Mouse (Mus musculus): ENCODE data around the gene Nme9. TPM values are rescaled to one million over a fixed set of nuclear protein-coding genes. Genes with fewer than 3 reads are reported as not detected.

The Nme9 gene
- polyA plus RNA-seq, 1 experiment from 2014 or later: 0.90 TPM

GRCm38 (mm10) chr9:99485144-99485543, 33.9 kb downstream of the Nme9 start:
- no peaks in the 10 kb centered on the region for H3K9me3 ChIP-seq (ENCODE audit: control insufficient read depth, low read length)
- no peak overlapping the region for H3K9ac ChIP-seq (ENCODE audit: low read depth, low read length)
- no peak overlapping the region for H3K4me2 ChIP-seq (replicated peaks; ENCODE audit: low read depth, low read length)
- ATAC-seq (ENCODE audit: low FRiP score) (no peak), DNase-seq (ENCODE audit: low spot score) (no peak)
- no peaks in the 10 kb centered on the region; the same call in 1 of the 2 replicates for H3K36me3 ChIP-seq (ENCODE audit: control insufficient read depth, insufficient read depth, low read length)
- no peaks in the 10 kb centered on the region for H3K4me1 ChIP-seq (replicated peaks; ENCODE audit: control insufficient read depth, insufficient read depth, low read length)
- H3K27me3 ChIP-seq (ENCODE audit: control insufficient read depth, insufficient read depth, low read length): no peaks in the 10 kb centered on the region
- no peak overlapping the region for H3K4me3 ChIP-seq (ENCODE audit: low read depth, low read length)
- no peak overlapping the region for H3K27ac ChIP-seq (ENCODE audit: low read depth, low read length)
- 91% methylated on average over 4 of the region's 4 CpGs for WGBS

DNA sequence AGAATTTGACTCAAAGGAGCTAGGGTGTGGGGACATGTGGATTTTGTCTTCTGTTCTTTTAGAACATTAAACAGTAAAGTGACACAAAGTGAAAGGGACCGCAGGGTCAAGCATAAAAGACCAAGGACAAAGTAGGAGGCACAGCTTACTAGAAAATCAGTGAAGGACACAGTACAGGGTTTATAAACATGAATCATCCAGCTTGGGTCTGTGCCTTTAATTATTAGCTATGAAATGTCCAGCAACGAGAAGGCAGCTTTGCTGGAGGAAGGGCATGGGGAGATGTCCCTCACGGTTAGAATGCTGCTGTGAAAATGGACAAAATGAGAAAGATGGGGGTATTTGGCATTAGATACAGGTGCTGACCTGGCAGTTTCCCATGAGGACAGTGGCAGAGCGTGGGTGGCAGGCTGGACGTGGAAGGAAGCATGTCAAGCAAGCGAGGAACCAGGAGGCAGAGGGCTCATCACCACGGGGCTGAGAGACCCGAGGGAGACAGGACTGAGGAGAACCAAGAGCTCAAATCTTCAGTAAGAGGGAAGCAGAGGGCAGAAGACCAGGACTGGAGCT, 35.9 kb downstream of the Nme9 start:
- DNase-seq (ENCODE audit: low spot score) (no peak), ATAC-seq (ENCODE audit: low FRiP score) (no peak)
- Histone ChIP-seq H3K4me2 (replicated peaks; ENCODE audit: low read depth, low read length) (no peak overlapping the region), H3K4me3 (ENCODE audit: low read depth, low read length) (no peak overlapping the region), H3K36me3 (ENCODE audit: control insufficient read depth, insufficient read depth, low read length) (no peaks in the 10 kb centered on the region; the same call in 1 of the 2 replicates), H3K9me3 (ENCODE audit: control insufficient read depth, low read length) (no peaks in the 10 kb centered on the region), H3K27me3 (ENCODE audit: control insufficient read depth, insufficient read depth, low read length) (no peaks in the 10 kb centered on the region), H3K27ac (ENCODE audit: low read depth, low read length) (no peak overlapping the region), H3K9ac (ENCODE audit: low read depth, low read length) (no peak overlapping the region), H3K4me1 (replicated peaks; ENCODE audit: control insufficient read depth, insufficient read depth, low read length) (no peaks in the 10 kb centered on the region)
- 89% methylated on average over 8 of the region's 8 CpGs for WGBS

DNA sequence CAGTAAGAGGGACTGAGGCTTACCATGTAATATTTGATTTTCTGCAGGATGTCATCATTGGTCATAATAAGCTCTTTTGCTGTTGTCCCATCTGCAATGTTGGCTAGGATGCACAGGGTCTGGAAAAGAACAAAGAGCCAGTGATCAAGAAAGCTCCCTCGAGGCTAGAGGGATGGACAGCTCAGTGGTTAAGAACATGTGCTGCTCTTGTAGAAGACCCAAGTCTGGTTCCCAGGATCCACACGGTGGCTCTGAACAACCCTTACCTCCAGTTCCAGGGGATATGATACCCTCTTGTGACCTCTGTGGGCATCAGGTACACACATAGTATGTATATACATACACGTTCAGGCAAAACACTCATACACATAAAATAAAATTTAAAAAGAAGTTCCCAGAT, 36.6 kb downstream of the Nme9 start:
- no peak overlapping the region for H3K9ac ChIP-seq (ENCODE audit: low read depth, low read length)
- H3K27ac ChIP-seq (ENCODE audit: low read depth, low read length): no peak overlapping the region
- 96% methylated on average over 3 of the region's 3 CpGs for WGBS
- no peaks in the 10 kb centered on the region for H3K9me3 ChIP-seq (ENCODE audit: control insufficient read depth, low read length)
- no peaks in the 10 kb centered on the region for H3K4me1 ChIP-seq (replicated peaks; ENCODE audit: control insufficient read depth, insufficient read depth, low read length)
- H3K27me3 ChIP-seq (ENCODE audit: control insufficient read depth, insufficient read depth, low read length): no peaks in the 10 kb centered on the region
- ATAC-seq (ENCODE audit: low FRiP score) (no peak), DNase-seq (ENCODE audit: low spot score) (no peak)
- no peak overlapping the region for H3K4me3 ChIP-seq (ENCODE audit: low read depth, low read length)
- H3K36me3 ChIP-seq (ENCODE audit: control insufficient read depth, insufficient read depth, low read length): no peaks in the 10 kb centered on the region; the same call in 1 of the 2 replicates
- no peak overlapping the region for H3K4me2 ChIP-seq (replicated peaks; ENCODE audit: low read depth, low read length)

GRCm38 (mm10) chr9:99491050-99491449, 39.8 kb downstream of the Nme9 start:
- 97% methylated on average over 4 of the region's 4 CpGs for WGBS
- ATAC-seq (ENCODE audit: low FRiP score) (no peak), DNase-seq (ENCODE audit: low spot score) (no peak)
- Histone ChIP-seq H3K9me3 (ENCODE audit: control insufficient read depth, low read length) (no peaks in the 10 kb centered on the region), H3K4me3 (ENCODE audit: low read depth, low read length) (no peak overlapping the region), H3K36me3 (ENCODE audit: control insufficient read depth, insufficient read depth, low read length) (no peaks in the 10 kb centered on the region; the same call in 1 of the 2 replicates), H3K9ac (ENCODE audit: low read depth, low read length) (no peak overlapping the region), H3K27me3 (ENCODE audit: control insufficient read depth, insufficient read depth, low read length) (no peaks in the 10 kb centered on the region), H3K4me2 (replicated peaks; ENCODE audit: low read depth, low read length) (no peak overlapping the region), H3K27ac (ENCODE audit: low read depth, low read length) (no peak overlapping the region), H3K4me1 (replicated peaks; ENCODE audit: control insufficient read depth, insufficient read depth, low read length) (no peaks in the 10 kb centered on the region)

DNA sequence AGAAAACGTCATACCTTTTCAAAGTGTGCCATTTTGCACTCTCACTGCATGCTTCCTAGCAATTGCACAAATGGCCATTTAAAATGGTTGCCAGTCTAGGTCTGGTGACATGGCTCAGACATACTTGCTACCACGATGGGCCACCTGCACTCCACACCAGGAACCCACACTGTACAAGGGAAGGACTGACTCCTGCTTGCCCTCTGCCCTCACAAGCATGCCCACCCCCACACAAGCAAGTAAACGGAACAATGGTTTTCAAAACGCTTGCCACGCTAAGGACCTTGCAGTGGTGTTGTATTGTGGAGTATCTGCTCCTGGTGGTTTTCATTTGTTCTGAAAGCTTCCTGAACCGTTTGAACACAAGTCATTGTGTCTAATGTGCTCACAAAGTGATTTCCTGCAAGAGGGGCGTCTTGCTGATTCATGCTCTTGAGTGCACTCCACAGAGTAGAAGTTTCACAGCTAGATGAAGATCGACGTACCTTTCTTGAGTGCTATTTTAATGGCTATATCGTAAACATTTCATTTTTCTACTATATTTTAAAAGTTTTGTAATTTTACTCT, 41.4 kb downstream of the Nme9 start:
- H3K27me3 ChIP-seq (ENCODE audit: control insufficient read depth, insufficient read depth, low read length): no peaks in the 10 kb centered on the region
- no peak overlapping the region for H3K27ac ChIP-seq (ENCODE audit: low read depth, low read length)
- H3K9me3 ChIP-seq (ENCODE audit: control insufficient read depth, low read length): no peaks in the 10 kb centered on the region
- H3K36me3 ChIP-seq (ENCODE audit: control insufficient read depth, insufficient read depth, low read length): no peaks in the 10 kb centered on the region; the same call in 1 of the 2 replicates
- H3K4me3 ChIP-seq (ENCODE audit: low read depth, low read length): no peak overlapping the region
- no peaks in the 10 kb centered on the region for H3K4me1 ChIP-seq (replicated peaks; ENCODE audit: control insufficient read depth, insufficient read depth, low read length)
- ATAC-seq (ENCODE audit: low FRiP score) (no peak), DNase-seq (ENCODE audit: low spot score) (no peak)
- H3K9ac ChIP-seq (ENCODE audit: low read depth, low read length): no peak overlapping the region
- H3K4me2 ChIP-seq (replicated peaks; ENCODE audit: low read depth, low read length): no peak overlapping the region
- 78% methylated on average over 10 of the region's 10 CpGs for WGBS

DNA sequence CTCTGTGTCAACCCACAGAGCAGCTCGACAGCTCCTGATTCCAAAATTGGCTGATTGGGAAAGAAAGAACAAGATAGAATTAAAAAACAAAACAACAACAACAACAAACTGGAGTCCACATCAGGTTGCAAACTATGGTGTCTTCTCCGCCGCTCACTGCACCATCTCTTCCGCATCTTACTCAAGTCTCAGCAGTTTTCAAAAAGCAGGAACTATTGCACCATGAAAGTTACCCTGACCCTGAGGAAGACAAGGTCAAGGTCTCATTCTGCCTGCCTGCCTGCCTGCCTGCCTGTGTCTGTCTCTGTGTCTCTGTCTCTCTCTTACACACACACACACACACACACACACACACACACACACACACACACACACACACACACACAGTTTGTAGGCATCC, 48.1 kb downstream of the Nme9 start:
- Histone ChIP-seq H3K4me1 (replicated peaks; ENCODE audit: control insufficient read depth, insufficient read depth, low read length) (no peaks in the 10 kb centered on the region), H3K4me3 (ENCODE audit: low read depth, low read length) (no peak overlapping the region), H3K9ac (ENCODE audit: low read depth, low read length) (no peak overlapping the region), H3K4me2 (replicated peaks; ENCODE audit: low read depth, low read length) (no peak overlapping the region), H3K9me3 (ENCODE audit: control insufficient read depth, low read length) (no peaks in the 10 kb centered on the region), H3K27ac (ENCODE audit: low read depth, low read length) (no peak overlapping the region), H3K27me3 (ENCODE audit: control insufficient read depth, insufficient read depth, low read length) (no peaks in the 10 kb centered on the region), H3K36me3 (ENCODE audit: control insufficient read depth, insufficient read depth, low read length) (no peaks in the 10 kb centered on the region; the same call in 1 of the 2 replicates)
- ATAC-seq (ENCODE audit: low FRiP score): no peak
- DNase-seq (ENCODE audit: low spot score): no peak
- WGBS: 93% methylated on average over 4 of the region's 4 CpGs

- 90% methylated on average over 7 of the region's 7 CpGs for WGBS
- Histone ChIP-seq H3K27ac (ENCODE audit: low read depth, low read length) (no peak overlapping the region), H3K9me3 (ENCODE audit: control insufficient read depth, low read length) (no peaks in the 10 kb centered on the region), H3K36me3 (ENCODE audit: control insufficient read depth, insufficient read depth, low read length) (no peaks in the 10 kb centered on the region), H3K9ac (ENCODE audit: low read depth, low read length) (no peak overlapping the region), H3K27me3 (ENCODE audit: control insufficient read depth, insufficient read depth, low read length) (no peaks in the 10 kb centered on the region), H3K4me1 (replicated peaks; ENCODE audit: control insufficient read depth, insufficient read depth, low read length) (no peaks in the 10 kb centered on the region), H3K4me3 (ENCODE audit: low read depth, low read length) (no peak overlapping the region), H3K4me2 (replicated peaks; ENCODE audit: low read depth, low read length) (no peak overlapping the region)
- ATAC-seq (ENCODE audit: low FRiP score) (no peak), DNase-seq (ENCODE audit: low spot score) (no peak)
Measured at GRCm38 (mm10) chr9:99505875-99506274, 54.6 kb downstream of the Nme9 start.

Other genes with a start within 250 kb of the Nme9 start
- gene Faiml, start 214.2 kb upstream of the Nme9 start, polyA plus RNA-seq (2014; fragmentation: Nextera tagmentation; extraction: Ambion mirVana): not detected in 2 replicates
- gene Cep70, start 208.1 kb upstream of the Nme9 start, polyA plus RNA-seq (2014; fragmentation: Nextera tagmentation; extraction: Ambion mirVana): 48.5 and 51.0 TPM in 2 replicates
- gene Esyt3, start 92.9 kb upstream of the Nme9 start, polyA plus RNA-seq (2014; fragmentation: Nextera tagmentation; extraction: Ambion mirVana): 0.15 and 0.36 TPM in 2 replicates
- gene Mras, start 14.1 kb upstream of the Nme9 start, polyA plus RNA-seq (2014; fragmentation: Nextera tagmentation; extraction: Ambion mirVana): 20.7 and 22.9 TPM in 2 replicates
- 41.3 and 46.4 TPM in 2 replicates for gene Armc8, start 117.4 kb downstream of the Nme9 start, polyA plus RNA-seq (2014; fragmentation: Nextera tagmentation; extraction: Ambion mirVana)
- 27.2 and 31.8 TPM in 2 replicates for gene Dbr1, start 124.3 kb downstream of the Nme9 start, polyA plus RNA-seq (2014; fragmentation: Nextera tagmentation; extraction: Ambion mirVana)
- gene A4gnt, start 161.0 kb downstream of the Nme9 start, polyA plus RNA-seq (2014; fragmentation: Nextera tagmentation; extraction: Ambion mirVana): not detected in 2 replicates
- 12.0 and 14.5 TPM in 2 replicates for gene Dzip1l, start 178.0 kb downstream of the Nme9 start, polyA plus RNA-seq (2014; fragmentation: Nextera tagmentation; extraction: Ambion mirVana)

Data from hindbrain, embryonic 11.5 days (tissue).